Mouse (Mus musculus): ENCODE measurements around the gene Ccdc92. TPM values are rescaled to one million over a fixed set of nuclear protein-coding genes. Genes with fewer than 3 reads are reported as not detected.
A peak's percentile ranks its signal among the peaks of the same experiment; 100 is the strongest.

The Ccdc92 gene
- total and polyA plus RNA-seq, 2 experiments from 2014 or later, result 26.1 to 45.4 TPM

DNA sequence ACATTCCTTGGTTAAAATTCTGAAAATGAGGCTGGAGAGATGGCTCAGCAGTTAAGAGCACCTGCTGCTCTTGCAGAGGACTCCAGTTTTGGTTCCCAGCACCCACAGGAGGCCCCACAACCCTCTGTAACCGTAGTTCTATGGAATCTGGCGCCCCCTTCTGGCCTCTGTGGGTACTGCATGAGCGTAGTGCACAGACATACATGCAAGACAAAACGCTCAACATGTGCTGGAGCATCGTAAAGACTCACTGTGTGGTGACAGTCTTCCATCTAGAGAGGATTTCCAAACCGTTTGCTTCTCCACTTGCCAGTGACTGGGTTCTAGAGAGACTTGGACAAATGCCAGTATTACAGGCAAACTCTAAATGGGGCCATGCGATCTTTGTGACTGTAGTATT is 76.6 kb downstream of the Ccdc92 start:
- ATAC-seq, result no peak
- H3K4me2 ChIP-seq (ENCODE audit: low read depth), result no peak overlapping the region
- no peak overlapping the region for H3K27ac ChIP-seq (ENCODE audit: low read depth, low read length)
- DNase-seq, result no peak
- no peaks in the 10 kb centered on the region for H3K36me3 ChIP-seq (ENCODE audit: insufficient read depth)
- H3K27me3 ChIP-seq (ENCODE audit: insufficient read depth, low read length), result no peaks in the 10 kb centered on the region
- TF ChIP-seq CTCF (IDR thresholded peaks at IDR 0.05; ENCODE audit: low read depth), result peak; percentile 42
- no peak overlapping the region for H3K9ac ChIP-seq
- H3K9me3 ChIP-seq (ENCODE audit: low read length), result no peaks in the 10 kb centered on the region
- H3K4me1 ChIP-seq (ENCODE audit: insufficient read depth), result no peaks in the 10 kb centered on the region
- no peak overlapping the region for H3K4me3 ChIP-seq (ENCODE audit: low read depth, low read length)
- WGBS, result 82% methylated on average over 7 of the region's 7 CpGs

Other genes with a start within 250 kb of the Ccdc92 start
- gene Atp6v0a2, start 233.8 kb downstream of the Ccdc92 start, total RNA-seq (2014; rRNA removed), result 18.0 and 21.2 TPM in 2 replicates
- gene Atp6v0a2, start 233.8 kb downstream of the Ccdc92 start, polyA plus RNA-seq (2015; fragmentation: Nextera tagmentation; extraction: Ambion mirVana), result 13.9 and 20.1 TPM in 2 replicates
- 1.0 and 1.2 TPM in 2 replicates for gene Dnah10, start 137.3 kb downstream of the Ccdc92 start, total RNA-seq (2014; rRNA removed)
- 0.11 and 0.30 TPM in 2 replicates for gene Dnah10, start 137.3 kb downstream of the Ccdc92 start, polyA plus RNA-seq (2015; fragmentation: Nextera tagmentation; extraction: Ambion mirVana)
- gene Zfp664, start 267 bp upstream of the Ccdc92 start, total RNA-seq (2014; rRNA removed), result 27.5 and 27.6 TPM in 2 replicates
- gene Zfp664, start 267 bp upstream of the Ccdc92 start, polyA plus RNA-seq (2015; fragmentation: Nextera tagmentation; extraction: Ambion mirVana), result 35.6 and 52.7 TPM in 2 replicates
- 3.2 and 6.2 TPM in 2 replicates for gene Rflna, start 140.8 kb upstream of the Ccdc92 start, total RNA-seq (2014; rRNA removed)
- gene Rflna, start 140.8 kb upstream of the Ccdc92 start, polyA plus RNA-seq (2015; fragmentation: Nextera tagmentation; extraction: Ambion mirVana), result 4.4 and 4.8 TPM in 2 replicates

All from forebrain, postnatal 0 days (tissue).